Mouse (Mus musculus): ENCODE data around the gene Snap47.

The Snap47 gene

GRCm38 (mm10) chr11:59366031-59366430, 85.0 kb downstream of the Snap47 start:
- DNase-seq = no peak

DNA sequence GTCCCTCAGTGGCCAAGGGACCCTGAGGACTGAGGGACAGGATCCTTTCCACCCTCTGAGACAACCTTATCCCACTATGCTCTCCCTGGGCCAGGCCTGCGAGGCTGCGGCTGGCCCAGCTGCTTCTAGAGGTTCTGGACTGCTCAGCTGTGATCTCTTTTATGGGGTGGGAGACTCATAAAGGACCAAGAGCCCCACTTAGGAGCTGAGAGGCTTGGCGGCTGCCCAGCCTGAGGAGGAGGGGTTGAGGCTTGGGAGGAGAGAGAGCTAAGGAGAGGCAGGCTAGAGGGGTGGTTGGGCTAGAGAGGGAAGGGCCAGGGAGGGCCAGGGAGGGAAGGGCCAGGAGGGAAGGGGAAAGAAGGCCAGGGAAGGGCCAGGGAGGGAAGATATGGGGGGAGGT, 86.6 kb downstream of the Snap47 start:
- no peak for DNase-seq

DNA sequence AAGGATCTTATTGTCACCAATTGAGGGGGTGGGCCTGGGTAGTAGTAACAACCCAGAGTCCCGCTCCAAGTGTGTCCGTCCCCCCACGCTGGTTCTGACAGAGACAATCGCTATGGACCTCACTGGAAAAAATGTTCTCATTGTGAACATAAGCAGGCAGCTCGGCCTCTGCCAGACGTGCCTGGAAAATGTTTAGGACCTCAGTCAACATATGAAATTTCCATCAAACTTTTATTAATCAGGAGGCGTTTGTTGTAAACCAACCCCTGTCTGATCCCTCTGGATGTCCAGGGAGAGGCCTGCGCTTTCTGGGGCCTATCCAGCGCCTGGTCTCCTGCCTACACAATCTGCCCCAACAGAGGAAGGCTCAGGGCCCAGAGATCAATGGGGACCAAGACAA, 87.0 kb downstream of the Snap47 start:
- no peak for DNase-seq

GRCm38 (mm10) chr11:59361291-59361690, 89.7 kb downstream of the Snap47 start:
- no peak for DNase-seq

Measured in lung, postnatal 36 days (tissue).